Mouse (Mus musculus) kidney, adult 2 months (tissue): ENCODE measurements around the gene Snd1.

Experiments
- CTCF ChIP-seq: fragments of 200-500 bp; conservative IDR thresholded peaks from 2 replicates; pipeline ENCODE4 v1.5.1; 2011; ENCODE audit warnings: low read depth, mild to moderate bottlenecking, control low read depth, low read length, moderate library complexity, mixed read lengths; ENCODE audit not compliant: insufficient read depth, insufficient read length
- POLR2A ChIP-seq: fragments of 200-500 bp; IDR thresholded peaks from one replicate; pipeline ENCODE4 v1.6.1; 2011; ENCODE audit warnings: low read depth, low read length, control low read depth

DNA sequence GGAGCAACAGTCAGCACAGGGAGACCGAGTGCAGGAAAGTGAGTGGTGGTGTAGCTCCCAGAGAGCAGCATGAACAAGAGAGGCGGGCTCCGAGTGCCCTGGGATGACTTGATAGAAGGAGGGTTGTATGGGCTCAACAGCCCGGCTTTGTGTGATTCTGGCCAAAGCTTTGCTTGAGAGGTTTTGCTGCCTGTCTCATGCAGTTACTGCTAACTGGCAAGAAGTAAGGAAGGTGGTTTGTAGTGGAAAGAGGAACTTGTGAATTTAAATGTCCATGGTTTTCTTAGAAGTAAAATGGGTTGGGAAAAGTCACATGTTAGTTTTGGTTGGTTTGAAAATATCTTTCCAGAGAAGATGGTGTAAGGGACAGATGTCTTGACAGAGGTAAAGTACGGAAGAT, 15.7 kb downstream of the Snd1 start:
- no peak for TF ChIP-seq CTCF
- no peak for TF ChIP-seq POLR2A
